Mouse (Mus musculus) retina, embryonic 14.5 days (tissue): Measurements from ENCODE around the gene Hectd4.

Experiments
- DNase-seq: peaks from one replicate; pipeline ENCODE4 v3.0.0-alpha.2; 2015; ENCODE audit warnings: low spot score

Gene Hectd4

GRCm38 (mm10) chr5:121233726-121234125 lies 13.7 kb downstream of the Hectd4 start:
- no peak for DNase-seq

GRCm38 (mm10) chr5:121236171-121236570 lies 16.2 kb downstream of the Hectd4 start:
- DNase-seq, result no peak

- no peak for DNase-seq
These were observed 18.2 kb downstream of the Hectd4 start for GRCm38 (mm10) chr5:121238208-121238607.

GRCm38 (mm10) chr5:121239846-121240245 lies 19.8 kb downstream of the Hectd4 start:
- DNase-seq, result no peak

- DNase-seq, result no peak
These were observed 21.2 kb downstream of the Hectd4 start for GRCm38 (mm10) chr5:121241182-121241581.

GRCm38 (mm10) chr5:121242261-121242660 lies 22.2 kb downstream of the Hectd4 start:
- no peak for DNase-seq

- DNase-seq, result no peak
These were observed 22.7 kb downstream of the Hectd4 start for GRCm38 (mm10) chr5:121242701-121243100.

GRCm38 (mm10) chr5:121243676-121244364 lies 23.8 kb downstream of the Hectd4 start:
- no peak for DNase-seq

- DNase-seq, result no peak
These were observed 24.3 kb downstream of the Hectd4 start for GRCm38 (mm10) chr5:121244365-121244731.

GRCm38 (mm10) chr5:121245201-121245600 lies 25.2 kb downstream of the Hectd4 start:
- DNase-seq, result no peak

GRCm38 (mm10) chr5:121248766-121249394 lies 28.9 kb downstream of the Hectd4 start:
- DNase-seq, result no peak

GRCm38 (mm10) chr5:121249693-121250092 lies 29.7 kb downstream of the Hectd4 start:
- no peak for DNase-seq

- peak; percentile 28 for DNase-seq
These were observed 31.8 kb downstream of the Hectd4 start for GRCm38 (mm10) chr5:121251813-121252212.

GRCm38 (mm10) chr5:121253816-121254497 lies 33.9 kb downstream of the Hectd4 start:
- DNase-seq, result no peak

GRCm38 (mm10) chr5:121254977-121255376 lies 35.0 kb downstream of the Hectd4 start:
- no peak for DNase-seq

- no peak for DNase-seq
These were observed 41.8 kb downstream of the Hectd4 start for GRCm38 (mm10) chr5:121261806-121262205.

GRCm38 (mm10) chr5:121262415-121262814 lies 42.4 kb downstream of the Hectd4 start:
- no peak for DNase-seq

- DNase-seq, result no peak
These were observed 44.6 kb downstream of the Hectd4 start for GRCm38 (mm10) chr5:121264593-121264992.

- DNase-seq, result peak; percentile 71
These were observed 46.8 kb downstream of the Hectd4 start for GRCm38 (mm10) chr5:121266741-121267382.

GRCm38 (mm10) chr5:121271046-121271445 lies 51.0 kb downstream of the Hectd4 start:
- no peak for DNase-seq

- DNase-seq, result no peak
These were observed 56.8 kb downstream of the Hectd4 start for GRCm38 (mm10) chr5:121276808-121277207.

- DNase-seq, result no peak
These were observed 60.4 kb downstream of the Hectd4 start for GRCm38 (mm10) chr5:121280456-121280855.

- DNase-seq, result no peak
These were observed 63.0 kb downstream of the Hectd4 start for GRCm38 (mm10) chr5:121283051-121283450.
